Mouse (Mus musculus): ENCODE results near the gene Bicdl1. TPM values are rescaled to one million over a fixed set of nuclear protein-coding genes. Genes with fewer than 3 reads are reported as not detected.

The Bicdl1 gene
- polyA plus RNA-seq, 1 experiment from 2014 or later, result 16.7 TPM

DNA sequence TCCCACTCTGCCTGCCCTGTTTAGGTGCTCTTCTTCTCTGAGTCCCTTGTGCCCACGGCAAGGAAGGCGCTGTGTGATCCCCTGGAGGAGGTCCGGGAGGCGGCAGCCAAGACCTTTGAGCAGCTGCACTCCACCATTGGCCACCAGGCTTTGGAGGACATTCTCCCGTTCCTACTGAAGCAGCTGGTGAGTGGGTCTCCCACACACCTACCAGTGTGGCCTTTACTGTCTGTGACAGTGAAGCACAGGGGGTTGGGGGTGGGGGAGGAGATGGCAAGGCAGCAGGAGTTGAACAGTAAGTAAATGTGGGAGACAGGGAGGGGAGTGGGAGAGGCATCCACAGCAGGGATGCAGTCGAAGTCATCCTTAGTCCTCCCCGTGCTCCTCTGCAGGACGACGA is 118.1 kb downstream of the Bicdl1 start:
- no peak for ATAC-seq (ENCODE audit: low FRiP score)
- no peaks in the 10 kb centered on the region for H3K27me3 ChIP-seq
- H3K4me2 ChIP-seq, result no peak overlapping the region
- 88% methylated on average over 9 of the region's 9 CpGs for WGBS
- H3K9me3 ChIP-seq, result no peaks in the 10 kb centered on the region
- H3K9ac ChIP-seq, result no peak overlapping the region
- H3K27ac ChIP-seq, result no peak overlapping the region
- H3K4me1 ChIP-seq, result no peaks in the 10 kb centered on the region
- no peak overlapping the region for H3K4me3 ChIP-seq (replicated peaks)
- peaks cover 100% of the 10 kb centered on the region for H3K36me3 ChIP-seq (replicated peaks)

DNA sequence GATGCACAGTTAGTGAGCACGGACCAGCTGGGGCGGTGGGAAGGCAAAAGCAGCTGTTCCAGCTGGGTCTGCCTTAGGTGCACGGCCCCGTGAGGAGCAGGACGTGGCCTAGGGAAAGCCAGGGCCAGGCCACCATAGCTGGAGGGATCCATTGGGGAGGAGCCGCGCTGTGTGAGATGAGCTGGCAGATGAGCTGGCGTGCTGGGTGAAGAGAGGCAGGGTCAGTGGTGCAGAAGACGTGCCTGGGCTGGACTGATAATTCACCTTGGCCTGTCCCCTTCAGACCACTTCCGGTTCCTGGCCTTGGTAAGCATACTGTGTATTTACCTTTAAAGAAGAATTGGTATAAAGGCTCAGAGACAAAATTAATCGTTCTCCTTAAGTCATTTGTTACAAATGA is 119.9 kb downstream of the Bicdl1 start:
- 95% methylated on average over 11 of the region's 11 CpGs for WGBS
- no peak for ATAC-seq (ENCODE audit: low FRiP score)
- Histone ChIP-seq H3K4me3 (replicated peaks) (no peak overlapping the region), H3K27me3 (no peaks in the 10 kb centered on the region), H3K4me2 (no peak overlapping the region), H3K9ac (no peak overlapping the region), H3K9me3 (no peaks in the 10 kb centered on the region), H3K36me3 (replicated peaks) (peaks cover 97% of the 10 kb centered on the region), H3K27ac (no peak overlapping the region), H3K4me1 (no peaks in the 10 kb centered on the region)

DNA sequence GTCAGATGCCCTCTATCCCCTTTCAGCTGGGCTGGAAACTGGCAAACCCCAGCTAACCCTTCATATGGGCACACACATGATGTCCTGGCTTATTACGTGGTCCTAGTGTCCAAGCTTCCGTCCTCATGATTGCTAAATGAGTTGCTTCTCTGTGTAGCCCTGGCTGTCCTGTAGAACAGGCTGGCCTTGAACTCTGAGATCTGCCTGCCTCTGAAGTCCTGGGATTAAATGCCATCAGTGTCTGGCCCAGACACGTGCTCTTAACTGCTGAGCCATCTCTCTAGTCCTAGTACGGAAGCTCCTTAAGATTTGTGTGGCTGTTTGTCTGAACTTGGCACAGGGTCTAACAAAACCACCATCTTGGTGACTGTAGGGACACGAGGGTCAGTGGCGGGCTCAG is 127.9 kb downstream of the Bicdl1 start:
- Histone ChIP-seq H3K9ac (no peak overlapping the region), H3K4me2 (no peak overlapping the region), H3K27ac (no peak overlapping the region), H3K4me3 (replicated peaks) (no peak overlapping the region), H3K27me3 (no peaks in the 10 kb centered on the region), H3K4me1 (no peaks in the 10 kb centered on the region), H3K9me3 (no peaks in the 10 kb centered on the region), H3K36me3 (replicated peaks) (peaks cover 88% of the 10 kb centered on the region)
- 95% methylated on average over 6 of the region's 6 CpGs for WGBS
- ATAC-seq (ENCODE audit: low FRiP score), result no peak

Small RNA genes lying within 50 kb of the gene (microRNA-seq; reads per million reads assigned to microRNA genes)
- gene Mir7030, result not detected

Other genes starting within 250 kb of the Bicdl1 start
- 20.0 and 23.2 TPM in 2 replicates for gene Sirt4, start 246.9 kb downstream of the Bicdl1 start, polyA plus RNA-seq (2016; fragmentation: Nextera tagmentation; extraction: Ambion mirVana)
- gene Pxn, start 224.9 kb downstream of the Bicdl1 start, polyA plus RNA-seq (2016; fragmentation: Nextera tagmentation; extraction: Ambion mirVana), result 24.6 and 25.3 TPM in 2 replicates
- 860 and 944 TPM in 2 replicates for gene Rplp0, start 172.2 kb downstream of the Bicdl1 start, polyA plus RNA-seq (2016; fragmentation: Nextera tagmentation; extraction: Ambion mirVana)
- gene Gcn1l1, start 166.4 kb downstream of the Bicdl1 start, polyA plus RNA-seq (2016; fragmentation: Nextera tagmentation; extraction: Ambion mirVana), result 60.4 and 67.4 TPM in 2 replicates
- gene Rab35, start 99.7 kb downstream of the Bicdl1 start, polyA plus RNA-seq (2016; fragmentation: Nextera tagmentation; extraction: Ambion mirVana), result 16.1 and 16.7 TPM in 2 replicates
- 41.4 and 46.5 TPM in 2 replicates for gene Cit, start 113.7 kb upstream of the Bicdl1 start, polyA plus RNA-seq (2016; fragmentation: Nextera tagmentation; extraction: Ambion mirVana)

Measured in forebrain, embryonic 12.5 days (tissue).